Mouse (Mus musculus): Measurements from ENCODE around the gene Arhgap30. TPM values are rescaled to one million over a fixed set of nuclear protein-coding genes. Genes with fewer than 3 reads are reported as not detected.

The Arhgap30 gene
- polyA plus RNA-seq, 1 experiment from 2014 or later = 0.53 TPM

- peak overlapping the region; percentile 94 for H3K4me3 ChIP-seq (ENCODE audit: low read depth, low read length)
- WGBS = 1% methylated on average over 20 of the region's 20 CpGs
- H3K9ac ChIP-seq (ENCODE audit: low read length) = peak overlapping the region; percentile 98
- no peaks in the 10 kb centered on the region for H3K9me3 ChIP-seq (ENCODE audit: control insufficient read depth, low read length)
- DNase-seq (ENCODE audit: low spot score) (peak; percentile 75), ATAC-seq (replicated peaks; ENCODE audit: low FRiP score) (peak; percentile 54)
- H3K27me3 ChIP-seq (ENCODE audit: control insufficient read depth, insufficient read depth, low read length) = no peaks in the 10 kb centered on the region
- peaks cover 3% of the 10 kb centered on the region; the same call in 1 of the 2 replicates for H3K4me1 ChIP-seq (replicated peaks; ENCODE audit: control insufficient read depth, insufficient read depth, low read length)
- peaks cover 12% of the 10 kb centered on the region; the same call in 1 of the 2 replicates for H3K36me3 ChIP-seq (ENCODE audit: control insufficient read depth, insufficient read depth, low read length)
- H3K27ac ChIP-seq (ENCODE audit: low read depth, low read length) = peak overlapping the region; percentile 84
- peak overlapping the region; percentile 49 for H3K4me2 ChIP-seq (ENCODE audit: low read depth, low read length, severe bottlenecking)
These were observed 23.3 kb downstream of the Arhgap30 start for GRCm38 (mm10) chr1:171412001-171412441.

- ATAC-seq (replicated peaks; ENCODE audit: low FRiP score) = no peak
- H3K27ac ChIP-seq (ENCODE audit: low read depth, low read length) = peak overlapping the region; percentile 84; the same call in 1 of the 2 replicates
These were observed 23.7 kb downstream of the Arhgap30 start for GRCm38 (mm10) chr1:171412446-171412845.

GRCm38 (mm10) chr1:171413608-171414007 lies 24.9 kb downstream of the Arhgap30 start:
- no peaks in the 10 kb centered on the region for H3K9me3 ChIP-seq (ENCODE audit: control insufficient read depth, low read length)
- ATAC-seq (replicated peaks; ENCODE audit: low FRiP score) (no peak), DNase-seq (ENCODE audit: low spot score) (no peak)
- peaks cover 15% of the 10 kb centered on the region; the same call in 1 of the 2 replicates for H3K36me3 ChIP-seq (ENCODE audit: control insufficient read depth, insufficient read depth, low read length)
- H3K4me1 ChIP-seq (replicated peaks; ENCODE audit: control insufficient read depth, insufficient read depth, low read length) = peaks cover 3% of the 10 kb centered on the region; the same call in 1 of the 2 replicates
- H3K9ac ChIP-seq (ENCODE audit: low read length) = no peak overlapping the region
- no peak overlapping the region for H3K27ac ChIP-seq (ENCODE audit: low read depth, low read length)
- WGBS = 78% methylated on average over 8 of the region's 8 CpGs
- no peak overlapping the region for H3K4me3 ChIP-seq (ENCODE audit: low read depth, low read length)
- H3K4me2 ChIP-seq (ENCODE audit: low read depth, low read length, severe bottlenecking) = no peak overlapping the region
- no peaks in the 10 kb centered on the region for H3K27me3 ChIP-seq (ENCODE audit: control insufficient read depth, insufficient read depth, low read length)

More at GRCm38 (mm10) chr1:171412446-171412845, 23.7 kb downstream of the Arhgap30 start:
- Histone ChIP-seq H3K9ac (ENCODE audit: low read length) (peak overlapping the region; percentile 98), H3K4me2 (ENCODE audit: low read depth, low read length, severe bottlenecking) (peak overlapping the region; percentile 49), H3K4me3 (ENCODE audit: low read depth, low read length) (peak overlapping the region; percentile 94), H3K9me3 (ENCODE audit: control insufficient read depth, low read length) (no peaks in the 10 kb centered on the region), H3K36me3 (ENCODE audit: control insufficient read depth, insufficient read depth, low read length) (peaks cover 15% of the 10 kb centered on the region; the same call in 1 of the 2 replicates), H3K4me1 (replicated peaks; ENCODE audit: control insufficient read depth, insufficient read depth, low read length) (peaks cover 3% of the 10 kb centered on the region; the same call in 1 of the 2 replicates), H3K27me3 (ENCODE audit: control insufficient read depth, insufficient read depth, low read length) (no peaks in the 10 kb centered on the region)
- no peak for DNase-seq (ENCODE audit: low spot score)
- 50% methylated on average over 3 of the region's 3 CpGs for WGBS

- Histone ChIP-seq H3K36me3 (ENCODE audit: control insufficient read depth, insufficient read depth, low read length) (peaks cover 17% of the 10 kb centered on the region; the same call in 1 of the 2 replicates), H3K4me1 (replicated peaks; ENCODE audit: control insufficient read depth, insufficient read depth, low read length) (no peaks in the 10 kb centered on the region), H3K27ac (ENCODE audit: low read depth, low read length) (no peak within 1 kb of the TSS), H3K4me2 (ENCODE audit: low read depth, low read length, severe bottlenecking) (no peak within 1 kb of the TSS), H3K4me3 (ENCODE audit: low read depth, low read length) (no peak within 1 kb of the TSS), H3K9me3 (ENCODE audit: control insufficient read depth, low read length) (no peaks in the 10 kb centered on the region), H3K9ac (ENCODE audit: low read length) (no peak within 1 kb of the TSS), H3K27me3 (ENCODE audit: control insufficient read depth, insufficient read depth, low read length) (no peaks in the 10 kb centered on the region)
- 89% methylated on average over 5 of the region's 5 CpGs for WGBS
- DNase-seq (ENCODE audit: low spot score) (no peak), ATAC-seq (replicated peaks; ENCODE audit: low FRiP score) (no peak)
These were observed 29.9 kb downstream of the Arhgap30 start, which contains the start of gene Tstd1 for GRCm38 (mm10) chr1:171418660-171419059. TSS of gene Tstd1 (plus strand) at chr1:171418872.

DNA sequence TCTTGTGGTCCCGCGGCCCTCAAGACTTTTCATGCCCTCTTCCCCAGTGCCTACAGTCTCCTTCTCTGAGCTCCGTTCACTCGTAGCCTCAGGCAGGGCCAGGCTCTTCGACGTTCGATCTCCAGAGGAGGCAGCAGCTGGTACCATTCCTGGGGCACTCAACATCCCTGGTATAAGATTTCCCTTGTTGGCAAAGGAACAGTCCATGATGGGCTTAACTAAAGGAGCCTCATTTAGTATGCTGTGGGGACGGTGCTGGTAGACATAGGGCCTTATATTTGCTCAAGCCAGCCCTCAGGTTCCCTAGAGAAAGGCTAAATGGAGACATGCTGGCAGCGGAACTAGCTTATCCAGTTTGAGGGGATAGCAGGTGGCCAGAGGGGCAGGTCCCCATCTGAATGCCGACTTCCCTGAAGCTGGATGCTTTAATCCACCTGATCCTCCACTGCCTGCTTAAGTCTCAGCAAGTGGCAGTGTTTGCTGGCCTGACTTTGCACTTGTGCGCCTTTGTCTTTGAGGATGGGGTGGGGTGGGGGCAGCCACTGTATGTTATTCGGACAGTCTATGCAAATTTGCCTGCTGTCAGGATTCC lies 30.6 kb downstream of the Arhgap30 start:
- DNase-seq (ENCODE audit: low spot score) (no peak), ATAC-seq (replicated peaks; ENCODE audit: low FRiP score) (no peak)
- no peaks in the 10 kb centered on the region for H3K27me3 ChIP-seq (ENCODE audit: control insufficient read depth, insufficient read depth, low read length)
- H3K4me3 ChIP-seq (ENCODE audit: low read depth, low read length) = no peak overlapping the region
- H3K4me2 ChIP-seq (ENCODE audit: low read depth, low read length, severe bottlenecking) = no peak overlapping the region
- no peak overlapping the region for H3K9ac ChIP-seq (ENCODE audit: low read length)
- no peaks in the 10 kb centered on the region for H3K4me1 ChIP-seq (replicated peaks; ENCODE audit: control insufficient read depth, insufficient read depth, low read length)
- H3K27ac ChIP-seq (ENCODE audit: low read depth, low read length) = no peak overlapping the region
- WGBS = 59% methylated on average over 12 of the region's 12 CpGs
- H3K9me3 ChIP-seq (ENCODE audit: control insufficient read depth, low read length) = no peaks in the 10 kb centered on the region
- peaks cover 17% of the 10 kb centered on the region; the same call in 1 of the 2 replicates for H3K36me3 ChIP-seq (ENCODE audit: control insufficient read depth, insufficient read depth, low read length)

GRCm38 (mm10) chr1:171419905-171420304 lies 31.2 kb downstream of the Arhgap30 start:
- Histone ChIP-seq H3K36me3 (ENCODE audit: control insufficient read depth, insufficient read depth, low read length) (peaks cover 17% of the 10 kb centered on the region; the same call in 1 of the 2 replicates), H3K4me3 (ENCODE audit: low read depth, low read length) (no peak overlapping the region), H3K4me1 (replicated peaks; ENCODE audit: control insufficient read depth, insufficient read depth, low read length) (no peaks in the 10 kb centered on the region), H3K4me2 (ENCODE audit: low read depth, low read length, severe bottlenecking) (no peak overlapping the region), H3K9me3 (ENCODE audit: control insufficient read depth, low read length) (no peaks in the 10 kb centered on the region), H3K27me3 (ENCODE audit: control insufficient read depth, insufficient read depth, low read length) (no peaks in the 10 kb centered on the region), H3K27ac (ENCODE audit: low read depth, low read length) (no peak overlapping the region), H3K9ac (ENCODE audit: low read length) (no peak overlapping the region)
- no peak for DNase-seq (ENCODE audit: low spot score)
- WGBS = 77% methylated on average over 5 of the region's 5 CpGs
- no peak for ATAC-seq (replicated peaks; ENCODE audit: low FRiP score)

DNA sequence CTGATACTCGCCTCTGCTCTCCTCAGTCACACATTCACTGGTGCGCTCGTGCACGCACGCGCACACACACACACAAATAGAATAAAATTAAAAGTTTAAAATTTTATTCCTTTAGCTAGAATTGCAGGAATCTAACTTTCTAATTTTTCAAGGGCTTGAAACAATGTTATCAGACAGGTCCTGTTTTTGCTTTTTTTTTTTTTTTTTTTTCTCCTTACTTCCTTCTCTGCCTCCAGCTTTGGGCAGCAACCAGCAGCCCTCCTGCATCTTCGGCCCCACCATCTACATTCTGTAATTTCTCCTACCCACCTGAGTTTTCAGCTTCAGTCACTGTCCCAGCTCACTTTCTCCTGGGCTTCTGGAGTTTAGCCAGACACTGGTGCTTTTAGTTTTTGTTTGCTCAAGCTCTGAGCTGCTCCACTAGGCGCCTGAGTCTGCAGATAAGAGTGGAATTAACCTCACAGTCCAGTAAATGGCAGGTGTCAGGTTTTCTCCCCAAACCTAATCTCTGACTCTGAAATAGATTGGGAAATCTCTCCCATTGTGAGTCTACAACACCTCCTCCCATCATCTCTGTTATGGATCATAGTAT lies 33.8 kb downstream of the Arhgap30 start:
- Histone ChIP-seq H3K27ac (ENCODE audit: low read depth, low read length) (no peak overlapping the region), H3K4me3 (ENCODE audit: low read depth, low read length) (no peak overlapping the region), H3K4me2 (ENCODE audit: low read depth, low read length, severe bottlenecking) (no peak overlapping the region), H3K27me3 (ENCODE audit: control insufficient read depth, insufficient read depth, low read length) (no peaks in the 10 kb centered on the region), H3K4me1 (replicated peaks; ENCODE audit: control insufficient read depth, insufficient read depth, low read length) (no peaks in the 10 kb centered on the region), H3K36me3 (ENCODE audit: control insufficient read depth, insufficient read depth, low read length) (peaks cover 2% of the 10 kb centered on the region; the same call in 1 of the 2 replicates), H3K9me3 (ENCODE audit: control insufficient read depth, low read length) (no peaks in the 10 kb centered on the region), H3K9ac (ENCODE audit: low read length) (no peak overlapping the region)
- DNase-seq (ENCODE audit: low spot score) (no peak), ATAC-seq (replicated peaks; ENCODE audit: low FRiP score) (no peak)
- WGBS = 92% methylated on average over 8 of the region's 8 CpGs

GRCm38 (mm10) chr1:171424638-171425037 lies 35.9 kb downstream of the Arhgap30 start:
- no peak for DNase-seq (ENCODE audit: low spot score)
- 77% methylated on average over 5 of the region's 5 CpGs for WGBS
- H3K4me1 ChIP-seq (replicated peaks; ENCODE audit: control insufficient read depth, insufficient read depth, low read length) = no peaks in the 10 kb centered on the region
- no peaks in the 10 kb centered on the region for H3K9me3 ChIP-seq (ENCODE audit: control insufficient read depth, low read length)
- no peak overlapping the region for H3K9ac ChIP-seq (ENCODE audit: low read length)
- ATAC-seq (replicated peaks; ENCODE audit: low FRiP score) = no peak
- no peak overlapping the region for H3K4me3 ChIP-seq (ENCODE audit: low read depth, low read length)
- H3K36me3 ChIP-seq (ENCODE audit: control insufficient read depth, insufficient read depth, low read length) = no peaks in the 10 kb centered on the region
- no peak overlapping the region for H3K4me2 ChIP-seq (ENCODE audit: low read depth, low read length, severe bottlenecking)
- no peak overlapping the region for H3K27ac ChIP-seq (ENCODE audit: low read depth, low read length)
- no peaks in the 10 kb centered on the region for H3K27me3 ChIP-seq (ENCODE audit: control insufficient read depth, insufficient read depth, low read length)
